Mouse (Mus musculus): Measurements from ENCODE around the gene Rasl11b. TPM values are rescaled to one million over a fixed set of nuclear protein-coding genes. Genes with fewer than 3 reads are reported as not detected.

Gene Rasl11b
- total RNA-seq (2023) = 11.3 and 14.5 TPM in 2 replicates

GRCm38 (mm10) chr5:74194841-74195613, at the start of gene Rasl11b:
Rasl11b (plus strand) TSS chr5:74195286.

Other genes with a start within 250 kb of the Rasl11b start
- 33.5 and 34.5 TPM in 2 replicates for gene Usp46, start 126.9 kb upstream of the Rasl11b start, total RNA-seq (2023)

All from neutrophil, adult 65 days (primary cell).